Mouse (Mus musculus) erythroblast, embryonic 14.5 days (primary cell): ENCODE data around the gene Dhx57.

Source experiments
- GATA1 ChIP-seq: IDR thresholded peaks from 2 replicates; pipeline ENCODE4 v1.6.1; 2012; ENCODE audit warnings: low read length, inconsistent platforms, mixed read lengths
- TAL1 ChIP-seq: IDR thresholded peaks from 3 replicates; pipeline ENCODE4 v1.6.1; 2012; ENCODE audit warnings: low read length, inconsistent platforms, mixed read lengths

DNA sequence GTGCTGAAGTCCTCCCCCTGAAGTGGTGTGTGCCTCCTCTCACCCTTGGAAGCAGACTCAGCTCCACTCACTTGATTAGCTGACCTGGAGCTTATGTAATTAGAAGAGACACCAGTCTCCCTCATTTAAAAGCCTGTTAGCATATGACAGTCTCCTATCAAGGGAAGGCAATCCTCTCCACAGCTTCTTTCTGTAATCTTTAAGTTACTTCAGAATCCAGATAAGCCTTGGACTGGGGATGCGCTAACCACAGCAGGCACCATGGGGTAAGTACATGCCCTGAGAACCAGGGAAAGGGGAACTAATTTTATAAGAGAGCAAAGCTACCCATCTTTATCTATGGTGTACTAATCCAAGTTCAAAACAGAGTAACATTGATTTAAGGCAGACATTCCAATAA is 17.0 kb upstream of the Dhx57 start, which contains the start of gene Arhgef33:
- TF ChIP-seq GATA1 (no peak), TAL1 (no peak)
